Mouse (Mus musculus) testis, adult 2 months (tissue): Measurements from ENCODE around the gene Pilra.

ENCODE experiments used
- CTCF ChIP-seq: fragments of 200-500 bp; IDR thresholded peaks from 2 replicates; pipeline ENCODE4 v1.5.1; 2012; ENCODE audit warnings: low read depth, mild to moderate bottlenecking, inconsistent platforms, low read length, moderate library complexity; ENCODE audit not compliant: control insufficient read depth, insufficient read depth, insufficient replicate concordance
- POLR2A ChIP-seq: fragments of 200-500 bp; IDR thresholded peaks from 2 replicates; pipeline ENCODE4 v1.6.1; 2012; ENCODE audit warnings: low read depth, mild to moderate bottlenecking, inconsistent platforms, low read length, moderate library complexity; ENCODE audit not compliant: control insufficient read depth

- no peak for TF ChIP-seq CTCF
- no peak for TF ChIP-seq POLR2A
Observed at GRCm38 (mm10) chr5:137875054-137875453, 39.0 kb upstream of the Pilra start.
